Mouse (Mus musculus) liver, embryonic 14.5 days (tissue): ENCODE measurements at regions not wholly inside any gene's neighbourhood (a gene's known extent, or its start where the extent isn't known, plus 50 kb on each side); places are given as distances from the start of the nearest gene placed in this dataset.

Experiments
- ATAC-seq: fragments of 200-750 bp; cut with Nextera tagmentation; 2 replicates; pipeline ENCODE4 v1.8.0; 2017; ENCODE audit warnings: moderate number of reproducible peaks, mild to moderate bottlenecking, moderate library complexity; ENCODE audit not compliant: insufficient read depth
- DNase-seq, 3 experiments: peaks; one replicate each; pipeline ENCODE4 v3.0.0-alpha.2; 2012 to 2013; ENCODE audit warnings: low read depth in 3 of 3, low spot score in 3 of 3
- H3K27ac ChIP-seq: fragments of 300-500 bp; sonication (generic); 2 replicates; pipeline ENCODE4 v1.5.1; 2014; ENCODE audit warnings: moderate library complexity, mild to moderate bottlenecking, control low read depth, inconsistent platforms
- H3K27me3 ChIP-seq: fragments of 300-500 bp; sonication (generic); 2 replicates; pipeline ENCODE4 v1.6.1; 2014; ENCODE audit warnings: mild to moderate bottlenecking, low read length, moderate library complexity; ENCODE audit not compliant: control insufficient read depth, insufficient read depth
- H3K36me3 ChIP-seq: fragments of 300-500 bp; sonication (generic); replicated peaks from 2 replicates; pipeline ENCODE4 v1.6.1; 2014; ENCODE audit warnings: low read depth; ENCODE audit not compliant: control insufficient read depth, insufficient read depth
- H3K4me1 ChIP-seq, 2 experiments: fragments of 200-500 bp in 1 of 2; fragments of 300-500 bp in 1 of 2; sonication (generic) in 1 of 2; replicated peaks; 2 replicates each; pipeline ENCODE4 v1.6.1; 2012 to 2014; ENCODE audit warnings: antibody characterized with exemption in 1 of 2, inconsistent platforms in 1 of 2, low read length in 1 of 2; ENCODE audit not compliant: control insufficient read depth in 2 of 2, insufficient read depth in 2 of 2
- H3K4me2 ChIP-seq: fragments of 300-500 bp; sonication (generic); 2 replicates; pipeline ENCODE4 v1.6.1; 2014; ENCODE audit warnings: low read depth, mild to moderate bottlenecking, control low read depth, moderate library complexity
- H3K4me3 ChIP-seq, 2 experiments: fragments of 200-500 bp in 1 of 2; fragments of 300-500 bp in 1 of 2; sonication (generic) in 1 of 2; 2 replicates each; pipeline ENCODE4 v1.5.1; 2012 to 2014; ENCODE audit warnings: low read depth in 2 of 2, low read length in 2 of 2, mild to moderate bottlenecking in 2 of 2, control low read depth in 1 of 2, inconsistent platforms in 1 of 2, moderate library complexity in 1 of 2; ENCODE audit not compliant: insufficient read depth in 1 of 2
- H3K9ac ChIP-seq: fragments of 300-500 bp; sonication (generic); replicated peaks from 2 replicates; pipeline ENCODE4 v1.6.1; 2014; ENCODE audit warnings: mild to moderate bottlenecking, control low read depth, moderate library complexity
- H3K9me3 ChIP-seq: fragments of 300-500 bp; sonication (generic); 2 replicates; pipeline ENCODE4 v1.6.1; 2016; ENCODE audit warnings: low read length, mixed read lengths; ENCODE audit not compliant: control insufficient read depth
- CTCF ChIP-seq: IDR thresholded peaks from 2 replicates; pipeline ENCODE4 v1.5.1; 2016; ENCODE audit warnings: antibody characterized with exemption, low read depth, control low read depth
- EP300 ChIP-seq: IDR thresholded peaks from 2 replicates; pipeline ENCODE4 v1.6.1; 2016; ENCODE audit warnings: antibody characterized with exemption, low read depth
- WGBS: fragments of 180-500 bp; shearing (Covaris S2); extraction: QIAGEN DNeasy Blood & Tissue Kit; methylation state at CpG from one replicate; pipeline ENCODE4 v1.1.7; 2014; ENCODE audit not compliant: insufficient replicate concordance; 5-methylcytosine and 5-hydroxymethylcytosine counted together

DNA sequence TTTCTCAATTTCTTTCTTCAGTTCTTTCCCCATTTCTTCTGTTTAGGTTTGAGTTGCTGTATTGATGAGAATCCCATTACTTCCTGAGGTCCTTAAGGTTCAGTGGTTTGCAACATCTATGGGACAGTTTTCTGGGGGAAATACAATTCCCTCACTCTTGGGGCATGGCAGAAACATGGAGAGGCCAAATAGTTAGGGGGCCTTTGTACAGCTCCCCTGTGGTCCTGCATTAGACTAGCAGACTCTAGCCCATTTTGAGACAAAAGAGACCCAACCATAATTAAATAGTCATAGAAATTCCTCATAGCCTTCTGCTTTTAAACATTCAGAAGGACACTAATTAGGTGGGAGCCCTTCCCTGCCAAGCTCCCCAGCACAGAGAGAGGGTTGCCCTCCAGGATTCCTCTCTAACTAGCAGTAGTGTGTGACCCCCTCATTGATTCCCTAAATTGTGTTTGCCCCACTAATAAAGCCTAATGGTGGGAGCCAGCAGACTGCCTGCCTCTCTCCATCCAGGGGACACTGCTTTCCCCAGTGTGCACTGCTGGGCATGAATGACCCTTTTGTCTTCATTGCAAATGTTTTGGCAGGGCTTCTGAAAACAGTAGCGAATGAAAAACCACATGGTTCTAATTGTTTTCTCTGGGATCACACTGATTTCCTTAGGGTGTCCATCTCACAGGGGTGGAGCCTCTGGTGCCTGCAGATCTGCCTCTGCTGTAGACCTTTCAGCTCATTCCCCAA lies 529.0 kb upstream of the Cdh11 start:
- no peaks in the 10 kb centered on the region for H3K36me3 ChIP-seq
- no peak for DNase-seq
- WGBS: 30% methylated on average over 1 of the region's 1 CpGs

DNA sequence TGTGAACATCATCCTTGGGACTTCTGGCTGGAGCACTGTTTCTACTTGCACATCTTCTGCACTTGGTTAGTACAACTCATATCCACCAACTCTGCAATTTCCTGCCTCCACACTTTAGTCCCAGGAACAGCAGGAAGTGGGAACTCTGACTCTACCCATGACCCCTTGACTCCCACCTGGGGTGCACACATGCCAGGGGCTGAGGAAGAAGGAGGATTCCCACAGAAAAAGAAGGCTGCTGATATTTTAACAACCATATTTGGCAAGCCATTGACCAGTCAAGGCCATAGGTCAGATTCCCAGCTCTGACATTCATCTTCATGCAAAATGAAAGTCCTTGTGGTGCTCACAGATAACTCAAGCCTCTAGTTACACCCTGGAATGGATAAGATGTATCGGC lies 530.3 kb upstream of the Cdh11 start:
- Histone ChIP-seq H3K36me3 (no peaks in the 10 kb centered on the region), H3K4me3 (no peak overlapping the region), H3K4me1 (no peaks in the 10 kb centered on the region), H3K27ac (no peak overlapping the region), H3K9me3 (no peaks in the 10 kb centered on the region), H3K4me2 (no peak overlapping the region), H3K27me3 (no peaks in the 10 kb centered on the region), H3K9ac (no peak overlapping the region)
- ATAC-seq (no peak), DNase-seq (no peak)
- TF ChIP-seq CTCF (no peak), EP300 (no peak)
- WGBS: 80% methylated on average over 1 of the region's 1 CpGs

More for the DNA sequence above, 529.0 kb upstream of the Cdh11 start:
- ATAC-seq: no peak
- TF ChIP-seq EP300 (no peak), CTCF (no peak)
- no peak overlapping the region for H3K9ac ChIP-seq
- H3K27ac ChIP-seq: no peak overlapping the region
- H3K4me2 ChIP-seq: no peak overlapping the region
- no peaks in the 10 kb centered on the region for H3K4me1 ChIP-seq
- H3K27me3 ChIP-seq: no peaks in the 10 kb centered on the region
- no peak overlapping the region for H3K4me3 ChIP-seq
- no peaks in the 10 kb centered on the region for H3K9me3 ChIP-seq

DNA sequence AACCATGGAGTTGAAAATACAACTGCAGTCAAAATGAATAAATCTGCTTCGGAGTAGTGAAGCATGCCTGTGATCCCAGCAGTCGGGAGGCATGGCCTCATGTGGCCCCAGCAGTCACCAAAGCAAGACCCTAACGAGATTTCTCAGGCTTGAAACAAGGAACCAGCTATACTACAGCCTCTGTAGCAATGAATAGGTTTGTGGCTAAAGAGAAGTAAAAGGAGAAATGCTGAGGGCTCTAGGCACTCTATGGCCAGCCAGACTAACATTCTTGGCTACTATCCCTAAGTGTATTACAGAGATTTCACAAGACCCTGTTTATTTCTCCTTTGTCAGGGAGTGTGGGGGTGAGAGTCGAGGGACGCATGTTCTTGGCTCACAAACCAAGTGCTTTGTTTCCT lies 531.2 kb upstream of the Cdh11 start:
- no peaks in the 10 kb centered on the region for H3K9me3 ChIP-seq
- no peaks in the 10 kb centered on the region for H3K4me1 ChIP-seq
- TF ChIP-seq EP300 (no peak), CTCF (no peak)
- ATAC-seq (no peak), DNase-seq (no peak)
- no peak overlapping the region for H3K4me2 ChIP-seq
- 34% methylated on average over 5 of the region's 5 CpGs for WGBS
- no peaks in the 10 kb centered on the region for H3K36me3 ChIP-seq
- H3K27me3 ChIP-seq: no peaks in the 10 kb centered on the region
- H3K27ac ChIP-seq: no peak overlapping the region
- no peak overlapping the region for H3K9ac ChIP-seq
- no peak overlapping the region for H3K4me3 ChIP-seq

DNA sequence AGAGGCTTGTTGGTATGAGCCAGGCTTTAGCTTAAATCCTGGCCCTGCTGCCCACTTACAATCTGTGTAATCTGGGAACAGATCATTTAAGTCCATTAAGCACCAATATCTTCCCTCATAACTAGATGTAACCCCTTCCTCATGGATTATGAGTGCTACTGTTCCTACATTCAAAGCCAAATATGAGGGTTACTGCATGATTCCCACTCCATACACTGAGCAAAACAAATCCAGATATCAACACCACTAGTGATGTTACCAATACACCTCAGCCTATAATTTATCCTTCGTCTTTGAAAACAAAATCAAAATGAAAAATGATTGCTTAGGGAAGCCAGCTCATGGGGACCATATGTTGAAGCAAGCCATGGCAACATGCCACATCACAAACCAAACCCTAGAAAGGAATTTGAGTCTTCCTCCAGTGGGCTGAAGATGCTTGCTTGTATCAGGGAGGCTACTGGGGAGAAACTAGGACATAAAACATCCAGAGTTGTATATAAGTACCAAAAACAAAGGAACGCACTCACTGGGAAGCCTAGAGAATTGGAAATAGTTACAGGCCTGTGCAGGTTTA lies 531.8 kb upstream of the Cdh11 start:
- Histone ChIP-seq H3K4me2 (no peak overlapping the region), H3K4me1 (no peaks in the 10 kb centered on the region), H3K9ac (no peak overlapping the region), H3K4me3 (no peak overlapping the region), H3K27ac (no peak overlapping the region), H3K27me3 (no peaks in the 10 kb centered on the region), H3K9me3 (no peaks in the 10 kb centered on the region), H3K36me3 (no peaks in the 10 kb centered on the region)
- TF ChIP-seq CTCF: no peak
- no peak for TF ChIP-seq EP300
- ATAC-seq: no peak
- DNase-seq: no peak
- 59% methylated on average over 2 of the region's 2 CpGs for WGBS

DNA sequence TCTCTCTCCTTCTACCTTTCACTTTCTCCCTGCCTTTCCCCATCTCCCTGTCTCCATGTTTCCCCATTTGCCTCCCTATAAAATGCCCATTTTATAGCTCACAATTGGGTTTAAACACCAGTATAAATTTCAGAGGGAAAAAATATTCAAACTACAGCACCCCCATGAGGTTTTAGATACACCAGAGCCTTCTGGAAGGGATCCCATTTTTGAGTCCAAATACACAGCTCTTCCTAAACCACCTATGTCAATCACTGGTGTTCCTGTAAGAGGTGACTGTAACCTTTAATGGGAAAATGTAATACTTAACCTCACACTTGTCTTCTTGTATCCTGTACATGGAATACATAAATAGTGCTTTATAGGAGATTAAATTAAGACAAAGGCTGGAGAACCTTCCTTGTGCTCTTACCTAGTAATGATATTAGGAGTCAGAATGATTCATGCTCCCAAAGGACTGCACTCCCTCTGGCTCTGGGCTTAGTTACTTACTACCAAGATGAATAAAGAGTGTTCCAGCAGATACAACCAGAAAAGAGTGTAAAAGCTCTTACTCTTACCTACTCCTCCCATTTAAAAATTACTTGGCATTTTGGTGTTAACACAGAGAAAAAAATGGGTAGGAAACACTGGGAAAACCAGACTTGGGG lies 538.7 kb upstream of the Cdh11 start:
- Histone ChIP-seq H3K4me2 (no peak overlapping the region), H3K4me1 (no peaks in the 10 kb centered on the region)
- no peak for DNase-seq

More for the DNA sequence above, 538.7 kb upstream of the Cdh11 start:
- ATAC-seq: no peak
- H3K4me3 ChIP-seq: no peak overlapping the region
- H3K9me3 ChIP-seq: no peaks in the 10 kb centered on the region
- H3K27ac ChIP-seq: no peak overlapping the region
- no peaks in the 10 kb centered on the region for H3K27me3 ChIP-seq
- H3K36me3 ChIP-seq: no peaks in the 10 kb centered on the region
- H3K9ac ChIP-seq: no peak overlapping the region
- TF ChIP-seq CTCF (no peak), EP300 (no peak)
